Mouse (Mus musculus): ENCODE data around the gene Jam3. TPM values are rescaled to one million over a fixed set of nuclear protein-coding genes. Genes with fewer than 3 reads are reported as not detected.

Gene Jam3
- not detected for polyA plus RNA-seq (2017; shearing (Covaris generic))

GRCm38 (mm10) chr9:27154763-27155530, at the start of gene Jam3:
TSS of gene Jam3 (minus strand) at chr9:27155421.

Other genes with a start within 250 kb of the Jam3 start
- 0.11 TPM for gene Gm1110, start 232.3 kb downstream of the Jam3 start, polyA plus RNA-seq (2017; shearing (Covaris generic))
- 35.4 TPM for gene Acad8, start 155.9 kb downstream of the Jam3 start, polyA plus RNA-seq (2017; shearing (Covaris generic))
- gene Thyn1, start 155.7 kb downstream of the Jam3 start, polyA plus RNA-seq (2017; shearing (Covaris generic)): 81.2 TPM
- gene Vps26b, start 125.4 kb downstream of the Jam3 start, polyA plus RNA-seq (2017; shearing (Covaris generic)): 57.5 TPM
- 31.8 TPM for gene Ncapd3, start 125.2 kb downstream of the Jam3 start, polyA plus RNA-seq (2017; shearing (Covaris generic))
- 0.85 TPM for gene Igsf9b, start 143.8 kb upstream of the Jam3 start, polyA plus RNA-seq (2017; shearing (Covaris generic))
- not detected for gene Spata19, start 241.4 kb upstream of the Jam3 start, polyA plus RNA-seq (2017; shearing (Covaris generic))

Measured in CD4-positive, CD25-positive, alpha-beta regulatory T cell (primary cell).